Mouse (Mus musculus) right cerebral cortex, postnatal 14 days (tissue): ENCODE measurements around the gene Kif3b.
A peak's percentile ranks its signal among the peaks of the same experiment; 100 is the strongest.
"Not testable (repeated sequence)": the region's sequence is repeated elsewhere in the genome, so short reads cannot be mapped to it uniquely, and the experiment has no call there.

ENCODE experiments used
- DNase-seq: peaks from one replicate; pipeline ENCODE4 v3.0.0; 2022

The Kif3b gene

DNA sequence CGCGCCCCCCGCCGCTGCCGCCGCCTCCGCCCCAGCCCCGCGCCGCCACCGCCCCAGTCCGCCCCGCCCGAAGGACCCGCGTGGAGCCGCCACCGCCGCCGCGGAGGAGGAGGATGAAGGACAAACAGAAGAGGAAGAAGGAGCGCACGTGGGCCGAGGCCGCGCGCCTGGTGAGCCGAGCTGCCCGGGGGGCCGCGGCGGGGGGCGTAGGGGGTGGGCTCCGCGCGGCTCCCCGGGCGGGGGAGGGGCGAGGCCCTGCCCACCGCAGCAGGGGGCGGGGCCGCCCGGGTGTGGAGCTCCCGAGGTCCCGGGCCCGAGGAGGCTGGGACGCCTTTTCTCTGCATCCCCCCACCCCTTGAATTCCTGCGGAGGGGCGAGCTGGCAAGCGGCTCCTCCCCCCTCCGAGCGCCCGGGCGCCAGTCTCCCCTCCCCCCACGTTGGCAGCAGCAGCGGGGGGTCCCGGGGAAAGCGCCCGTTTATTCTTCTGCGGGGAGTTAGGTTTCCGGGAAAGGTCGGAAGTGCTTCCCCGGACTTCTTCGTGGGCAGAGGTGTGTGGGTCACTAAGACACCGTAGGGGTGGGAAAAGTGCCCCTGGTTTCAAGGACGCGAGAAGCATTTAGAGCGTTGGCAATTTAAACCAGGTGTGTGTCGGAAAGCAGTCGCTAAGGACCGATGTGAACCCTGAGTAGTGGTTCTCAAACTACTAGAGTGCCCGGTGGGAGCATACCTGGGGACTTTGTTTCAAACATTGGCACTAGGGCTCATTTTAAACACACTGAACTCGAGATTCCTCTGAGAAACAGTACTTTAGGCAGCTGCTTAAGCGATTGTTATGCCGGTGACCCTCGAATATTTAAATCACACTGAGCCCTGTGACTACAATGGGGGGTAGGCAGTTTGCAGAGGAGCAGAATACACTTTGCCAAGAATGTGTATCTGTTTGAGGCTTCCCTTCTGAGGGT lies 55.3 kb downstream of the Kif3b start:
- peak; percentile 62 for DNase-seq

DNA sequence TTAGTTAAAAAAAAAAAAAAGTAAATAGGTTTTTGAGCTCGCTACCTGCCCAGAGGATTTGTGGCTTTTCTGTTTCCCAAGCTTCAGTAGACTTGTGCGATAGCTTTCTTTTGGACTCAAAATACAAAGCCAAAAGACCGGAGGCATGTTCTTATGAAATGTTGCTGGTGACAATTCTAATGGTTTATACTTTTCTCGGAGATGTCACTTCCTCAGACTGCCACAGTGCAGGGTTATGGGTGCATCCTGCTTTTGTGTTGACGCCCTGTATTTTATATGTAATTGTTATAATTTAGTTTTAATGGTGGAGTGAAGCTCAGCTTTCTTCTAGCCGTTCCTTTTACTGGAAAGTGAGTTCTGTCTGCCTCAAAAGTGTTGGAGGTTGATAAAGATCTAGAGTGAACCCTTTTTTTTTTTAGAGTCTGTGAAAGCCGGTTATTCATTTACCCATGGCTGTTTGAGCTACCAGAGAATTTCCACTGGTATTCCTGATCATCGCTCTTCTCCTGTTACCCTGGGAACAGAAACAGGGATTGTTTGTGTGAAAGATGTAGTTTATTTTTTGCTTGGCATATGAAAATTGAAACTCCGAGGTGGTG lies 56.1 kb downstream of the Kif3b start:
- DNase-seq: no peak

GRCm38 (mm10) chr2:153348100-153348831 lies 57.1 kb downstream of the Kif3b start:
- DNase-seq: no peak

GRCm38 (mm10) chr2:153350552-153351181 lies 59.5 kb downstream of the Kif3b start:
- no peak for DNase-seq

- DNase-seq: no peak
Observed at GRCm38 (mm10) chr2:153354648-153355047, 63.4 kb downstream of the Kif3b start.

GRCm38 (mm10) chr2:153356784-153357183 lies 65.6 kb downstream of the Kif3b start:
- DNase-seq: no peak

DNA sequence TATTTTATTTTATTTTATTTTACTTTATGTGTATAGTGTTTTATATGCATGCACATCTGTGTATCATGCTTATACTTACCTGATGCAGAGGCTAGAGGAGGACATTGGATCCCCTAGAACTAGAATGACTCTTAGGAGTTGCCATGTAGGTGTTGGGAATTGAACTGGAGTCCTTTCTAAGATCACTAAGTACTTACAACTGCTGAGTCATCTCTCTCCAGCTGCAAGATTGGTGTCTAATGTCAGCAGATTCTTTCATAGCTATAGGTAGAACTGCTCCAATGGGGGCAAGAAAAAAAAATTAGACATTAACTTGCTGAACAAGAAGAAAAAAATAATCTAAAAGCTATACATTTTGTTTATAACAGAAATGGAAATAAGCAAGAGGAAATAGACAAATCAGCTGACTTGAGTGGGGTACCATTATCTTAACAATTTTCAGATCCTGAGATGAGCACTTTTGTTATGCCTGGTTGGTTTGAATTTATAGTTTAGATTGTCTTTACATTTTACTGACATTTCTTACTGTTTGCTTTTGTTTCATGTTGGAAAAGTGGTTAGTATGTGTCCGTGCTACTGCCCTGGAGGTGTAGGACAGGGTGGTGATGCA lies 70.0 kb downstream of the Kif3b start:
- DNase-seq: no peak

GRCm38 (mm10) chr2:153364531-153364930 lies 73.3 kb downstream of the Kif3b start:
- DNase-seq: not testable (repeated sequence)

DNA sequence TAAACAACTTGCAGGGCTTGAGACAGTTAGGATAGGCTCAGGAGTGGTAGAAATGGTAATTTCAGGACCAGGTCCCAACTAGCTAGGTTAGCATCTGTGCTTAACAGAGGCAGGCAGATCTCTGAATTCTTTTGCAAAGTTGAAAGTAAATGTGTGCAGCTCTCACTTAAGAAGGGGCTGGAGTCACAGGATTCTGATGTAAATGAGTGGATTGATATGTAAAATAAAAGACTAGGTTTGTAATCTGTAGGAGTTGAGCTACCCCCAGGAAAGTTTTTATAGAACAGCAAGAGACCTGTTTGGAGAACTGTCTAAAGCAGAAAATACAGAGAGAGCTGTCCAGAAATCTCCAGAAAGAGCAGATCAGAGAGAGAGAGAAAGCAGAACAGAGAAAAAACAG lies 79.7 kb downstream of the Kif3b start:
- DNase-seq: no peak

GRCm38 (mm10) chr2:153375380-153375779 lies 84.2 kb downstream of the Kif3b start:
- no peak for DNase-seq

GRCm38 (mm10) chr2:153380479-153380878 lies 89.3 kb downstream of the Kif3b start:
- no peak for DNase-seq
